Mouse (Mus musculus) layer of hippocampus, postnatal 25 days (tissue): ENCODE results near the gene Ctdspl. TPM values are rescaled to one million over a fixed set of nuclear protein-coding genes. Genes with fewer than 3 reads are reported as not detected.

Source experiments
- DNase-seq, 2 experiments: peaks; one replicate each; pipeline ENCODE4 v3.0.0; 2022; ENCODE audit warnings: mixed read lengths in 2 of 2, low spot score in 1 of 2; ENCODE audit errors: extremely low spot score in 1 of 2
- total RNA-seq, 2 experiments: library from RNA; stranded (reverse); gene quantifications; 2 replicates each; pipeline ENCODE4 v1.2.3; 2021

Gene Ctdspl
- total RNA-seq, 2 experiments from 2014 or later = 23.7 to 24.4 TPM

DNA sequence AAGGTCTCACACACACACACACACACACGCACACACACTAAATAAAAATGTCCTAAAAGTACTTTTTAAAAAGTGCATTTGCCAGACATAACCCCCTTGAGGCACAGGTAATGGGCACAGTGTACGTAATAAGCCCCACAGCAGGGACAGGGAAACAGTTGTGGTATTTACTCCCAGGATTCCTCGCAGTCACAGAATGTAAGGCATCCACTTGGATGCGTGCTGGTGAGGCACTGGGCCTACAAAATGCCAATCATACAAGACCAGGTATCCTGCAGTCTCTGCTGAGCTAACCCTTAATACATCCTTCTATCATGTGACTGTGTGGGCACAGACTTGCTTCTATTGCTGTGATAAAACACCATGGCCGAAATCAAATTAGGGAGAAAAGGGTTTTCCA, 22.2 kb downstream of the Ctdspl start:
- no peak for DNase-seq

DNA sequence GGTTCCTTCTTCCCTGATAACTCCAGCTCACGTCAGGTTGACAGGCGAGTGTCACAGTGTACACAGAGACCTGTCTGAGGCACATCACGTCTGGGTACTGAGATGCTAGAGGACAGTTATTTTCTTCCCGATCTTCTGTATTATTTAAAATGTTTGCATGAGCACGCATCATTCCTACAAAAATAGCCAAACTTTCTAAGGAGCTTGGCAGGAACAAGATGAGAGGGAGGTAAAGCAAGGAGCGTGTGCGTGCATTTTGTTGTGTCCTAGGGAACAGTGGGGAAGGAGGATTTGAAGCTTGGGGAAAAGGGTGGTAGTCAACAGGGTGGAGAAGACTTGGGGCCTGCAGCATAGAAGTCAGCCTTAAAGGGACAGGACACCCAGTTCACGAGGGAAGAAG, 22.9 kb downstream of the Ctdspl start:
- DNase-seq = no peak

- DNase-seq = no peak
These were observed 23.4 kb downstream of the Ctdspl start for GRCm38 (mm10) chr9:118949654-118950053.

DNA sequence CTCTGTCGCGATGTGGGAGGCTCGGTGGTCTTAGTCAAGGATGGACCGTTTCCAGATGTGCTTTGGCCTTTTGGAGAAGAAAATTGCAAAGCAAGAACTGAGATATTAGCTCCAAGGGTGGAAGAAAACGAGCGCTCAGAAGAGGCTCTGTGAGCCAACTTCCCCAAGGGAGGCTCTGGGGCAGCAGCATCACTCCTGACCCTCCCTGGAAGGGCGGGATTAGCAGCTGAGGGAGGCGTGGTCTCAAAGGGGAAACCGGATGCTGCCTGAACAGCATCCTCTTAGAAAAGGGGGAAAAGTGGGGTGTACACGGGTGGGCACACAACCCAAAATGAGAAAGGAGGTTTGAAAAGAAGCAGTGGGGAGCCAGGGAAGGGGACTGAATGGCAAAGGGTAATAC, 23.8 kb downstream of the Ctdspl start:
- DNase-seq = no peak

DNA sequence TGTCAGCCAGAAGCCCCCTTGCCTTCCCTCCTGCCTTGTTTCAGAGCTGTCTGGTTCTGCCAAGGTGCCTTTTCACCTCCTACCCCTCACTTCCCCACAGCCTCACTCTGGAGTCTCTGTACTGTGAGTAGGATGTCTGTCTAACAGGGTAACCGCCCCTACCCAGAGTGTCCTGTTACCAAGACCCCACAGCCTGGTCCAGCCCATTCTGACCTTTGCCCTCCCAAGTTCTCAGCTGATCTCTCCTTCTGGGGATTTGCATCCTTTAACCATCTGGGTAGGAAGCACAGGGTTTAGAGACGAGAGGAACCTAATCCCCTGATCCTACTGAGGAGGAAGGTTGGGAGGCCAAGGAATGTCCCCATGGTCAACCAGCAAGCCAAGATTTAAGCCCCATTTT, 24.5 kb downstream of the Ctdspl start:
- no peak for DNase-seq

- no peak for DNase-seq
These were observed 25.1 kb downstream of the Ctdspl start for GRCm38 (mm10) chr9:118951381-118951780.

DNA sequence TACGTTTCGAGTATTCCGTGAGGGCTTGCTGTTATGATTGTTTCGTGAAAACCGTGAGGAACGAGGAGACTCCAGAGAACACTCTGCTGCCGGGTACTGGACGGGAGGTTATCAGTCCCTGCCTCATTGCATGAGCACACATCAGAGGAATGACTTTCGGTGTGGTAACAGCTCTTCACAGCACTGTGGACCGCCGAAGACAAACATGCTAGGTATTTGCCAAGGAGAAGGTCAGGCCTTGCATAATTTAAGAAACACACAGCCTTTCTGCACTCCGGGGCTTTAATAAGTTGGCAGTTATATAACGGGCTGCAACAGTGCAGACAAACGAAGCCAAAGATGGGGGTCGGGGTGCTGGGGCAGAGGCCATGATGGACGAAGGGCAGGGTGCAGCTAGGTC, 25.9 kb downstream of the Ctdspl start:
- no peak for DNase-seq

DNA sequence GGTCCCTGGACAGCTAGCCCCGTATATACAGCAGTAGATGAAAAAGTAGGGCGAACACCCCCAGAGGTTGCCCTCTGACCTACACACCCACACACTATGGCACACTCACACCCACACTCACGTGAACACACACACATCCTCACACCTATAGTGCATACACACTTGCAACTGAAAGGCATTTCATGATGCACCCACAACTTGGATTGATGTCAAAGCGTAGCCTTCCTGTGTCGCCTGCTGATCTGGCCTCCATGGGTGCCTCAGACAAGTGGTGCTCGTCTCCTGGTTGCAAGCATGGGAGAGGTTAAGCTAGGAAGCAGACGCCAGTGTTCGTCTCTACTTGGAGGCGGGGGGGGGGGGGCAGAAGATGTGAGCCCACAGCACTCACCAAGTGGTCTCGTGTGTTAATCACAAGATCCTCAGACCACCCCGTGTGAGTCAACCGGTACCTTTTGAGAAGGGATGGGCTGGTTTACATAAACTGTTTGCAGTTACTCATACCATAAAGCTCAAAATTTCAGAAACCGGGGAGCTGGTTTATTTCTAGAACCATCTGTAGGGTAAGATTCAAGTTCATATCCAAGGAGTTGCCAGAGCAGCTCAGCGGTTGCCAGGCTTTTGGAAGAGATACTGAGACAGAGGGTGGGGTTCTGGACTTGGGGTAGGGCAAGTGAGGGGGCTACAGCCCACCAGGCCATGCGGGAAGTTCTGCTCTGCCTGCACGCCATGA, 27.4 kb downstream of the Ctdspl start:
- DNase-seq = no peak

DNA sequence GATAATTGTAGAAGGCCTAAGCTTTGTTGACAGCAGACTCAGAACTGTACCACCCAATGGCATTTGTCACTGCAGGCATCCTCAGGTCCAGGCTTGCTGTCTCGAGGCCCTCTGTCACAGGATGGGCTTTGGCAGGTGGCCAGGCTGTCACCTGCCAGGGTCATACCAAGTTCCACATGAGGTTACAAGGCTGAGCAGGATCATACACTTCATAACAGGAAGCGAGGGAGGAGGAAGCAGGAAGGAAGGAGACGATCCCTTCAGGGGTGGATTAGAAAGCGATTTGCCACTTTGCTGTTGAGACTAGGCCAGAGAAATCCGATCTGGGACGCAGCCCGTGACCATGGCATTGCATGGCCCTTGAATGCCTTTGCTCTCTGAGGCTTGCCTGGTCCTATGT, 32.5 kb downstream of the Ctdspl start:
- no peak for DNase-seq

DNA sequence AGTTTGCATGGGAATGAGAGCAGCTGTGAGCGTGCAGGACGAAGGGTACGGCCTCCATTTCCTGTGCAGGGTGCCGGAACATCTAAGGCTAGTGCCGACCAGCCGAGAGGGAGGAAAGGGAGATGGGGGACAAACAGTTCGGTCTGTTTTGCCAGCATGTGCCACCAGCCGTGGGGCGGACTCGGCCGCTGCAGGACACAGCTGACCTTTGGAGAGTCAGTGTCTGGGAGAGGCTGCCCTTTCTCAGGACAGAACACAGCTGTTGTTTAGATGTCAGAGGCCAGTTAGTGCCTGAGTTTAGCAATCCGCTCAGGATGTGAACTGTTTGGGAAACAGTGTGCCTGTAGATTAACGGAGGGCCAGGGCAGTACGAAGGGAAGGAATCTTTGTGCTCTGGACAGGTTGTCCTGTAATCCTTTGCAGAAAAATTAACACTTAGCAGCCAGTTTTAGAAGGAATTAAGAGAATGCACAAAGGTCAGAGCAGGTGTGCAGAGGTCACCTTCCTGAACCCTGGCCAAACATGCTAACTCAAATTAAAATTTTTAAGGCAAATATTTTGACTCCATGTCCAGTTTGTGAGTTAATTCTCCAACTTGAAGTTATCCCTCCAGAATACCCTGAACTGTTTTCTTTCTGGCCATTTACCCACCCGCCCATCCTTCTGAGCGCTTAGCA, 34.3 kb downstream of the Ctdspl start:
- no peak for DNase-seq

- DNase-seq = no peak
These were observed 36.9 kb downstream of the Ctdspl start for GRCm38 (mm10) chr9:118963149-118963548.

- DNase-seq = no peak
These were observed 38.2 kb downstream of the Ctdspl start for GRCm38 (mm10) chr9:118964263-118965034.

- DNase-seq = no peak
These were observed 43.6 kb downstream of the Ctdspl start for GRCm38 (mm10) chr9:118969810-118970209.

- DNase-seq = no peak
These were observed 46.8 kb downstream of the Ctdspl start for GRCm38 (mm10) chr9:118973028-118973427.

- no peak for DNase-seq
These were observed 47.3 kb downstream of the Ctdspl start for GRCm38 (mm10) chr9:118973566-118973965.

GRCm38 (mm10) chr9:118974148-118974547, 47.9 kb downstream of the Ctdspl start:
- peak in 1 of 2 experiments; percentile 28 for DNase-seq

GRCm38 (mm10) chr9:118975211-118975671, 49.0 kb downstream of the Ctdspl start:
- no peak for DNase-seq

DNA sequence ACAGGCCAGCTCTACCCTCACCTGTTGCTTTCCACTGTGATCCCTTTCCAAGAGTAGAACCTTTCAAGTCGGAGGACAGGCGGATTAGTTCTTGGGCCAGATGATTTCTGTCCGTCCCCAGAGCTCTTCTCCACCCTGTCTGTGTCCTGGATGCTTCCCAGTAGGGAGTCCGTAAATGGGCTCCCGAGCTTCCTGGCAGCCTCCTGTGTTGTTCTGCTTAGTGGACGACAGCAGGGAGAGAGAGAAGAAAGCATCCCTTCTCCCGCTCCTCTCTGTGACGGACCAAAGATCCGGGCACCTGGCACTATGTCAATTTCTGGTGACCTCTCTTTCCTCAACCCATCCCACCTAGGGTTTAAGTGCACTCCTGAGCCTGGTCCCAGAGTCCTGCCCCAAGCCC, 49.5 kb downstream of the Ctdspl start:
- DNase-seq = no peak

- DNase-seq = no peak
These were observed 50.3 kb downstream of the Ctdspl start for GRCm38 (mm10) chr9:118976561-118976960.

DNA sequence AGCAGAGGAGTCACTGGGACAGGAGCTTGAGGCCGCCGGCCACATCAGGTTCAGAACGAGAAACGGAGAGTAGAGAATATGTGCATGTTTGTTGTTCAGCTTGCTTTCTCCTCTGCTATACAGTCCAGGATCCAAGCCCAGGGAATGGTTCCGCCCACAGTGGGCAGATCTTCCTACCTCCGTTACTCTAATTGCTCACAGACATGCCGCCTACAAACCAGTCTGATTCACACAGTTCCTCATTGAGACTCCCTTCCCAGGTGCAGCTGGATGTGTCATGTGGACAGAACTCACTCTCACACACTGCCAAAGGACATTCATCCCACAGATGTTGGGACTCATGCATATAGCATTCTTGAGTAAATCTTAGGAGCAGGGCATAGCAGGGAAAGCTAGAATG, 51.2 kb downstream of the Ctdspl start:
- no peak for DNase-seq

- peak; percentile 39 to 42 for DNase-seq
These were observed 54.2 kb downstream of the Ctdspl start for GRCm38 (mm10) chr9:118980411-118980823.
